Mouse (Mus musculus): ENCODE measurements at regions not wholly inside any gene's neighbourhood (a gene's known extent, or its start where the extent isn't known, plus 50 kb on each side); places are given as distances from the start of the nearest gene placed in this dataset.
A peak's percentile ranks its signal among the peaks of the same experiment; 100 is the strongest.

DNA sequence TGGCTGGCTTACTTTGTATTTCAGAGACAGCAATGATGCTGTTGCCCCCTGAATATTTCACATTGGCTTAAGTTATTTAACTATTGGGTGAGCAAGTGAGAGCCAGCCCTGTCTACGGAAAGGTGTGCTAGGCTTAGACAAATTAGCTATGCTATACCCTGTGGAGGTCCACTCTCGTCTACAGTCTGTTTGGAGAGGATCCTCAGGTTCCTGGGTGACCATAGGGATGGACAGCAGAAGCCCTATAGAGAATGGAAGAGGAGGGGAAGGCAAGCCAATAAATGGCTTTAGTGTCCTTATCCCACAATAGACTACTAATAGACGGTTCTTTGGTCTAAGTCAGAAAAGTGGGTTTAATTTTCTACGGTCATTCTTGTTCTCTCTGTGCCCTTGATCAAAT, 455.3 kb upstream of the Nr2f2 start:
- Histone ChIP-seq H3K9me3 (ENCODE audit: control insufficient read depth, low read length) (no peaks in the 10 kb centered on the region), H3K4me2 (ENCODE audit: low read depth, low read length) (peak overlapping the region; percentile 44; the same call in 1 of the 2 replicates), H3K27ac (ENCODE audit: low read depth, low read length) (no peak overlapping the region), H3K4me3 (ENCODE audit: low read depth, low read length) (no peak overlapping the region), H3K27me3 (ENCODE audit: control insufficient read depth, insufficient read depth, low read length) (no peaks in the 10 kb centered on the region), H3K4me1 (ENCODE audit: control insufficient read depth, insufficient read depth, low read length) (0 out of 2 replicates have a peak, but pooled peaks cover 3% of the 10 kb centered on the region), H3K9ac (replicated peaks; ENCODE audit: low read depth, low read length) (no peak overlapping the region), H3K36me3 (ENCODE audit: control insufficient read depth, insufficient read depth, low read length) (no peaks in the 10 kb centered on the region)
- no peak; the same call in 1 of the 2 replicates for ATAC-seq (ENCODE audit: low read depth)
- 38% methylated on average over 4 of the region's 4 CpGs for WGBS

- H3K9me3 ChIP-seq (ENCODE audit: control insufficient read depth, low read length) = no peaks in the 10 kb centered on the region
- 0 out of 2 replicates have a peak, but pooled peaks cover under 1% of the 10 kb centered on the region for H3K4me1 ChIP-seq (ENCODE audit: control insufficient read depth, insufficient read depth, low read length)
- no peaks in the 10 kb centered on the region for H3K36me3 ChIP-seq (ENCODE audit: control insufficient read depth, insufficient read depth, low read length)
- no peak overlapping the region for H3K4me3 ChIP-seq (ENCODE audit: low read depth, low read length)
- WGBS = 59% methylated on average over 6 of the region's 6 CpGs
- no peak overlapping the region for H3K4me2 ChIP-seq (ENCODE audit: low read depth, low read length)
- no peak overlapping the region for H3K9ac ChIP-seq (replicated peaks; ENCODE audit: low read depth, low read length)
- H3K27ac ChIP-seq (ENCODE audit: low read depth, low read length) = no peak overlapping the region
- no peak for ATAC-seq (ENCODE audit: low read depth)
- H3K27me3 ChIP-seq (ENCODE audit: control insufficient read depth, insufficient read depth, low read length) = no peaks in the 10 kb centered on the region
Observed at GRCm38 (mm10) chr7:70817347-70817913, 450.9 kb upstream of the Nr2f2 start.

- H3K4me2 ChIP-seq (ENCODE audit: low read depth, low read length) = no peak overlapping the region
- H3K27ac ChIP-seq (ENCODE audit: low read depth, low read length) = no peak overlapping the region
- ATAC-seq (ENCODE audit: low read depth) = no peak
- no peak overlapping the region for H3K4me3 ChIP-seq (ENCODE audit: low read depth, low read length)
- H3K36me3 ChIP-seq (ENCODE audit: control insufficient read depth, insufficient read depth, low read length) = no peaks in the 10 kb centered on the region
- no peaks in the 10 kb centered on the region for H3K27me3 ChIP-seq (ENCODE audit: control insufficient read depth, insufficient read depth, low read length)
- no peak overlapping the region for H3K9ac ChIP-seq (replicated peaks; ENCODE audit: low read depth, low read length)
- 42% methylated on average over 3 of the region's 3 CpGs for WGBS
- H3K4me1 ChIP-seq (ENCODE audit: control insufficient read depth, insufficient read depth, low read length) = no peaks in the 10 kb centered on the region
- H3K9me3 ChIP-seq (ENCODE audit: control insufficient read depth, low read length) = no peaks in the 10 kb centered on the region
Observed at GRCm38 (mm10) chr7:70814391-70814790, 447.9 kb upstream of the Nr2f2 start.

DNA sequence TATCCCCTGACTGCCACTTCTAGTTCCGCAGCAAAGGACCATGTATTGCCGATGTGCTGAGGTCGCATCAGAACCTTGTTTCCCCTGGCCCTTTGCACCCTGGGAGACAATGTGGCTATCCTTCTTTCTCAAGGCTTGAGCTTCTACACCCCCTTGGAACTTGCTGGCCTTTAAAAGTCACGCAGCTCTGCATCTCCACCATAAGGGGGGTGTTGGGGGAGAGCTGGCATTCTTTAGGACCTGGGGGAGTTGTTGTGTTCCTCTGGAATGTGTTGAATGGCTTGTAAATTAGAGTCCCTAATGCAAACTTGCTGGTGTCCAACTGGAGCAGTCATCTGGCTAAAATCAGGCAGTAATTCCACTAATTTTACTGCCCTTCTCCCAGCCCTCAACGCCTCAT, 446.6 kb upstream of the Nr2f2 start:
- H3K27me3 ChIP-seq (ENCODE audit: control insufficient read depth, insufficient read depth, low read length) = no peaks in the 10 kb centered on the region
- no peaks in the 10 kb centered on the region for H3K9me3 ChIP-seq (ENCODE audit: control insufficient read depth, low read length)
- H3K36me3 ChIP-seq (ENCODE audit: control insufficient read depth, insufficient read depth, low read length) = no peaks in the 10 kb centered on the region
- H3K9ac ChIP-seq (replicated peaks; ENCODE audit: low read depth, low read length) = no peak overlapping the region
- H3K4me1 ChIP-seq (ENCODE audit: control insufficient read depth, insufficient read depth, low read length) = no peaks in the 10 kb centered on the region
- no peak for ATAC-seq (ENCODE audit: low read depth)
- H3K4me2 ChIP-seq (ENCODE audit: low read depth, low read length) = no peak overlapping the region
- no peak overlapping the region for H3K4me3 ChIP-seq (ENCODE audit: low read depth, low read length)
- 35% methylated on average over 5 of the region's 5 CpGs for WGBS
- H3K27ac ChIP-seq (ENCODE audit: low read depth, low read length) = no peak overlapping the region

DNA sequence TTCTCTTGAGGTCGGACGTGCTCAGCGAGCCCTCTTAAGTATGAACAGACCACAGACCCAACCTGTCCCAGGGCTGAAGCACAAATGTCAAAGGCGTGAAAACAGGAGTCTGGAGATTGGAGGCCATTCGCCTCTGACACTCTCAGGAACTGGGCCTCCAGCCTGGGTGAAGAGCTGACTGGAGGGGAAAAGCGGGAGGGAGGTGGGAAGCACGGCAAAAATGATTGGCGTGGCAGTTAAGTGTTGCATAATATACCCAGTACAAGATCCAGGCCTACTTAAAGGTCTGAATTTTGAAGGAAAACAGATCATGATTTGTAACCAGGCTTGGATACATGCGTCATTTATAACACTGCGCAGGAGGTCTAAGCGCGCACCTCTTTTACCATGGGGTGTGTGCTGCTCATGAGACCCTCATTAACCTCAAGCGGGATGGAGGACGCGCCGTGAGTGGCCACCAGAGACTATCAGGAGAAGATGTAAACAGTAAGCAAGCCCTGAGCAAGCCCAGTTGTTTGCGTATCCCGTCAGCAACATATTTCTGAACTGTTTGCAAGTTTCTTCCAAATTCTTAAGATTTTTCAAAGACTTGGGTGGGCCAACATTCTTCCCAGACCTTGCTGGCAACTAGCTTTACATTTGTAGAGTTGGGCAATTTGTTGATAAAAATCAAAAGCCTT, 444.0 kb upstream of the Nr2f2 start:
- H3K36me3 ChIP-seq (ENCODE audit: control insufficient read depth, insufficient read depth, low read length) = no peaks in the 10 kb centered on the region
- no peaks in the 10 kb centered on the region for H3K4me1 ChIP-seq (ENCODE audit: control insufficient read depth, insufficient read depth, low read length)
- H3K27ac ChIP-seq (ENCODE audit: low read depth, low read length) = no peak overlapping the region
- no peaks in the 10 kb centered on the region for H3K9me3 ChIP-seq (ENCODE audit: control insufficient read depth, low read length)
- no peak overlapping the region for H3K4me3 ChIP-seq (ENCODE audit: low read depth, low read length)
- 86% methylated on average over 18 of the region's 18 CpGs for WGBS
- H3K9ac ChIP-seq (replicated peaks; ENCODE audit: low read depth, low read length) = no peak overlapping the region
- H3K4me2 ChIP-seq (ENCODE audit: low read depth, low read length) = no peak overlapping the region
- H3K27me3 ChIP-seq (ENCODE audit: control insufficient read depth, insufficient read depth, low read length) = no peaks in the 10 kb centered on the region
- no peak for ATAC-seq (ENCODE audit: low read depth)

GRCm38 (mm10) chr7:70804281-70804680, 437.7 kb upstream of the Nr2f2 start:
- Histone ChIP-seq H3K9me3 (ENCODE audit: control insufficient read depth, low read length) (no peaks in the 10 kb centered on the region), H3K4me3 (ENCODE audit: low read depth, low read length) (no peak overlapping the region), H3K27me3 (ENCODE audit: control insufficient read depth, insufficient read depth, low read length) (no peaks in the 10 kb centered on the region), H3K4me1 (ENCODE audit: control insufficient read depth, insufficient read depth, low read length) (no peaks in the 10 kb centered on the region), H3K36me3 (ENCODE audit: control insufficient read depth, insufficient read depth, low read length) (no peaks in the 10 kb centered on the region), H3K9ac (replicated peaks; ENCODE audit: low read depth, low read length) (no peak overlapping the region), H3K27ac (ENCODE audit: low read depth, low read length) (no peak overlapping the region), H3K4me2 (ENCODE audit: low read depth, low read length) (no peak overlapping the region)
- 51% methylated on average over 1 of the region's 1 CpGs for WGBS
- ATAC-seq (ENCODE audit: low read depth) = no peak

- Histone ChIP-seq H3K27me3 (ENCODE audit: control insufficient read depth, insufficient read depth, low read length) (no peaks in the 10 kb centered on the region), H3K4me3 (ENCODE audit: low read depth, low read length) (no peak overlapping the region), H3K9ac (replicated peaks; ENCODE audit: low read depth, low read length) (no peak overlapping the region), H3K4me2 (ENCODE audit: low read depth, low read length) (no peak overlapping the region), H3K4me1 (ENCODE audit: control insufficient read depth, insufficient read depth, low read length) (no peaks in the 10 kb centered on the region), H3K27ac (ENCODE audit: low read depth, low read length) (no peak overlapping the region), H3K36me3 (ENCODE audit: control insufficient read depth, insufficient read depth, low read length) (no peaks in the 10 kb centered on the region), H3K9me3 (ENCODE audit: control insufficient read depth, low read length) (no peaks in the 10 kb centered on the region)
- no peak for ATAC-seq (ENCODE audit: low read depth)
- 88% methylated on average over 1 of the region's 1 CpGs for WGBS
Observed at GRCm38 (mm10) chr7:70799976-70800375, 433.4 kb upstream of the Nr2f2 start.

GRCm38 (mm10) chr7:70799031-70799766, 432.7 kb upstream of the Nr2f2 start:
- H3K4me2 ChIP-seq (ENCODE audit: low read depth, low read length) = no peak overlapping the region
- 90% methylated on average over 6 of the region's 6 CpGs for WGBS
- H3K36me3 ChIP-seq (ENCODE audit: control insufficient read depth, insufficient read depth, low read length) = no peaks in the 10 kb centered on the region
- H3K27ac ChIP-seq (ENCODE audit: low read depth, low read length) = no peak overlapping the region
- no peak overlapping the region for H3K9ac ChIP-seq (replicated peaks; ENCODE audit: low read depth, low read length)
- H3K9me3 ChIP-seq (ENCODE audit: control insufficient read depth, low read length) = no peaks in the 10 kb centered on the region
- no peak for ATAC-seq (ENCODE audit: low read depth)
- H3K4me1 ChIP-seq (ENCODE audit: control insufficient read depth, insufficient read depth, low read length) = no peaks in the 10 kb centered on the region
- H3K27me3 ChIP-seq (ENCODE audit: control insufficient read depth, insufficient read depth, low read length) = no peaks in the 10 kb centered on the region
- H3K4me3 ChIP-seq (ENCODE audit: low read depth, low read length) = no peak overlapping the region
